17 mouse cellular contexts compared by ENCODE assay signal in genomic region chr7:145266011-145266410, GRCm38 (mm10). TPM values are rescaled to one million over a fixed set of nuclear protein-coding genes. Genes with fewer than 3 reads are reported as not detected.
DNase-seq lines count a peak whose midpoint lies in the region; ATAC-seq and TF ChIP-seq lines count a peak whose summit lies in the region.
"Had no signal": no experiment of that assay in that cellular context is flagged by ENCODE, and none has a peak within 500 bp of the region (broad histone marks: within the 10 kb centered on the region; RNA-seq: fewer than 3 reads in every experiment).

No protein-coding gene starts in this region.

- no peaks in the 10 kb centered on the region for H3K36me3 ChIP-seq in hindbrain, postnatal 0 days (ENCODE audit: insufficient read depth, low read length)
- H3K36me3 ChIP-seq in midbrain, postnatal 0 days (ENCODE audit: insufficient read depth, low read length), result no peaks in the 10 kb centered on the region
- H3K36me3 ChIP-seq: hindbrain, embryonic 15.5 days had no signal

- peak in 1 of 2 experiments; percentile 50 for DNase-seq in cerebellum, adult 2 months
- no peak for DNase-seq in cerebellum, adult 11 months
- DNase-seq in left cerebral cortex, postnatal 25 days (ENCODE audit: low spot score in 2 of 2), result peak; percentile 8 to 24
- no peak for DNase-seq in left cerebral cortex, adult 18-20 months (ENCODE audit: low spot score in 2 of 2)
- peak; percentile 43 to 67 for DNase-seq in adrenal gland, postnatal 36 days
- DNase-seq in kidney, postnatal 14 days, result peak; percentile 57
- no peak for DNase-seq in hindbrain, postnatal 0 days (ENCODE audit: low spot score)
- DNase-seq in midbrain, postnatal 0 days (ENCODE audit: low spot score), result no peak
- DNase-seq: thymus, postnatal 14 days had no signal

- no peaks in the 10 kb centered on the region for H3K27me3 ChIP-seq in cerebellum, adult 2 months (ENCODE audit: control insufficient read depth, insufficient read depth, low read length)
- H3K27me3 ChIP-seq in hindbrain, postnatal 0 days (ENCODE audit: insufficient read depth, low read length), result no peaks in the 10 kb centered on the region
- H3K27me3 ChIP-seq in midbrain, postnatal 0 days (ENCODE audit: insufficient read depth, low read length), result no peaks in the 10 kb centered on the region
- H3K27me3 ChIP-seq: hindbrain, embryonic 15.5 days had no signal

- H3K4me3 ChIP-seq in cerebellum, adult 2 months (replicated peaks; ENCODE audit: insufficient read depth, low read depth, low read length), result no peak overlapping the region
- no peak overlapping the region for H3K4me3 ChIP-seq in hindbrain, postnatal 0 days (ENCODE audit: low read length)
- H3K4me3 ChIP-seq in midbrain, postnatal 0 days (ENCODE audit: low read depth, low read length), result no peak overlapping the region
- H3K4me3 ChIP-seq: hindbrain, embryonic 15.5 days had no signal

- WGBS in cerebellum, adult 2 months, result 43% methylated on average over 2 of the region's 2 CpGs
- 85% methylated on average over 2 of the region's 2 CpGs for WGBS in hindbrain, postnatal 0 days
- WGBS in midbrain, postnatal 0 days, result 93% methylated on average over 2 of the region's 2 CpGs

- no peak overlapping the region for H3K9ac ChIP-seq in hindbrain, postnatal 0 days (replicated peaks; ENCODE audit: low read length)
- H3K9ac ChIP-seq in midbrain, postnatal 0 days (replicated peaks; ENCODE audit: low read length, poor library complexity, severe bottlenecking), result no peak overlapping the region
- H3K9ac ChIP-seq: hindbrain, embryonic 15.5 days had no signal

- H3K9me3 ChIP-seq in hindbrain, postnatal 0 days (ENCODE audit: low read length), result no peaks in the 10 kb centered on the region
- H3K9me3 ChIP-seq in midbrain, postnatal 0 days (ENCODE audit: low read length), result no peaks in the 10 kb centered on the region
- H3K9me3 ChIP-seq: hindbrain, embryonic 15.5 days had no signal

- no peak for TF ChIP-seq CTCF in cerebellum, adult 2 months (IDR thresholded peaks at IDR 0.05; ENCODE audit: borderline replicate concordance, insufficient read depth, low read depth, low read length)
- TF ChIP-seq CTCF in hindbrain, postnatal 0 days (IDR thresholded peaks at IDR 0.05; ENCODE audit: low read depth), result no peak
- no peak for TF ChIP-seq CTCF in midbrain, postnatal 0 days (IDR thresholded peaks at IDR 0.05)

- peak overlapping the region; percentile 39; the same call in 1 of the 2 replicates for H3K27ac ChIP-seq in cerebellum, adult 2 months (ENCODE audit: insufficient read depth, low read length)
- no peak overlapping the region for H3K27ac ChIP-seq in hindbrain, postnatal 0 days
- H3K27ac ChIP-seq in midbrain, postnatal 0 days (ENCODE audit: low read depth, low read length), result no peak overlapping the region
- H3K27ac ChIP-seq: hindbrain, embryonic 15.5 days had no signal

- peaks cover 21% of the 10 kb centered on the region for H3K4me1 ChIP-seq in cerebellum, adult 2 months (ENCODE audit: control insufficient read depth, insufficient read depth, low read length)
- H3K4me1 ChIP-seq in hindbrain, postnatal 0 days (ENCODE audit: insufficient read depth, low read length), result no peaks in the 10 kb centered on the region
- H3K4me1 ChIP-seq in midbrain, postnatal 0 days (ENCODE audit: insufficient read depth, low read length), result no peaks in the 10 kb centered on the region
- H3K4me1 ChIP-seq: hindbrain, embryonic 15.5 days had no signal

- ATAC-seq in hindbrain, postnatal 0 days, result no peak
- ATAC-seq in midbrain, postnatal 0 days (ENCODE audit: low FRiP score), result no peak

- no peak for TF ChIP-seq POLR2A in cerebellum, adult 2 months (IDR thresholded peaks at IDR 0.05; ENCODE audit: borderline replicate concordance, insufficient read depth, low read length)

- H3K4me2 ChIP-seq in hindbrain, postnatal 0 days (ENCODE audit: low read depth, low read length), result no peak overlapping the region
- H3K4me2 ChIP-seq in midbrain, postnatal 0 days (ENCODE audit: low read depth, low read length, poor library complexity, severe bottlenecking), result no peak overlapping the region
- H3K4me2 ChIP-seq: hindbrain, embryonic 15.5 days had no signal

- intact Hi-C loops in left cerebral cortex, postnatal 25 days (cut with DNase I), result no loop called here

RNA-seq across cellular contexts. Expression of gene Tpcn2, which starts 17.8 kb away (rescaled TPM):
- 24.4 and 29.0 TPM in 2 replicates for polyA plus RNA-seq in cerebellum, adult 2 months (2012; rRNA removed)
- 1 to 10 TPM; 4.7 to 4.8 TPM for total RNA-seq in left cerebral cortex, postnatal 25 days (2021)
- total RNA-seq in left cerebral cortex, adult 18-20 months (2021), result 1 to 10 TPM; 4.8 to 5.4 TPM
- 10 to 100 TPM; 10.2 to 16.1 TPM for total RNA-seq in adrenal gland, postnatal 36 days (2021)
- 3.0 and 4.7 TPM in 2 replicates for total RNA-seq in hindbrain, postnatal 0 days (2014; rRNA removed)
- 2.3 and 2.6 TPM in 2 replicates for polyA plus RNA-seq in hindbrain, postnatal 0 days (2015; fragmentation: Nextera tagmentation; extraction: Ambion mirVana)
- 2.8 and 4.1 TPM in 2 replicates for total RNA-seq in midbrain, postnatal 0 days (2014; rRNA removed)
- polyA plus RNA-seq in midbrain, postnatal 0 days (2015; fragmentation: Nextera tagmentation; extraction: Ambion mirVana), result 1.5 TPM in 2 replicates

RNA-seq across cellular contexts. Expression of gene Mrgprf, which starts 34.6 kb away (rescaled TPM):
- 24.0 and 30.8 TPM in 2 replicates for polyA plus RNA-seq in cerebellum, adult 2 months (2012; rRNA removed)
- 1 to 10 TPM; 1.6 to 2.3 TPM for total RNA-seq in left cerebral cortex, postnatal 25 days (2021)
- total RNA-seq in left cerebral cortex, adult 18-20 months (2021), result 1 to 10 TPM; 1.7 to 1.8 TPM
- total RNA-seq in adrenal gland, postnatal 36 days (2021), result 1 to 10 TPM; 1.5 to 2.4 TPM
- total RNA-seq in hindbrain, postnatal 0 days (2014; rRNA removed), result 5.1 and 7.8 TPM in 2 replicates
- polyA plus RNA-seq in hindbrain, postnatal 0 days (2015; fragmentation: Nextera tagmentation; extraction: Ambion mirVana), result 3.3 and 4.1 TPM in 2 replicates
- 5.5 and 6.8 TPM in 2 replicates for total RNA-seq in midbrain, postnatal 0 days (2014; rRNA removed)
- polyA plus RNA-seq in midbrain, postnatal 0 days (2015; fragmentation: Nextera tagmentation; extraction: Ambion mirVana), result 4.6 and 5.0 TPM in 2 replicates
- total RNA-seq: monocyte, adult 5-6 weeks had no signal

RNA-seq across cellular contexts. Expression of gene Mrgprd, which starts 48.6 kb away (rescaled TPM):
- polyA plus RNA-seq in cerebellum, adult 2 months (2012; rRNA removed), result not detected in 2 replicates
- not detected for total RNA-seq in left cerebral cortex, postnatal 25 days (2021)
- not detected for total RNA-seq in left cerebral cortex, adult 18-20 months (2021)
- total RNA-seq in adrenal gland, postnatal 36 days (2021), result not detected
- not detected in 2 replicates for total RNA-seq in hindbrain, postnatal 0 days (2014; rRNA removed)
- not detected in 2 replicates for polyA plus RNA-seq in hindbrain, postnatal 0 days (2015; fragmentation: Nextera tagmentation; extraction: Ambion mirVana)
- total RNA-seq in midbrain, postnatal 0 days (2014; rRNA removed), result not detected in 2 replicates
- not detected in 2 replicates for polyA plus RNA-seq in midbrain, postnatal 0 days (2015; fragmentation: Nextera tagmentation; extraction: Ambion mirVana)
- total RNA-seq: gastrocnemius, postnatal 36 days; layer of hippocampus, postnatal 14 days; monocyte, adult 5-6 weeks had no signal
- polyA plus RNA-seq: cortical plate, adult 2 months; hindbrain, embryonic 15.5 days; limb, embryonic 14.5 days; lung, embryonic 16.5 days; spleen, adult 2 months had no signal

RNA-seq across cellular contexts. Expression of gene 1810010D01Rik, which starts 58.1 kb away (rescaled TPM):
- 11.3 and 13.6 TPM in 2 replicates for polyA plus RNA-seq in cerebellum, adult 2 months (2012; rRNA removed)
- not detected for total RNA-seq in left cerebral cortex, postnatal 25 days (2021)
- total RNA-seq in left cerebral cortex, adult 18-20 months (2021), result under 1 TPM; 0.80 to 0.88 TPM
- under 1 TPM in 1 of 2 experiments, not detected in 1; 0.66 TPM for total RNA-seq in adrenal gland, postnatal 36 days (2021)
- 1.6 TPM in 1 of 2 replicates, not detected in the other for total RNA-seq in hindbrain, postnatal 0 days (2014; rRNA removed)
- polyA plus RNA-seq in hindbrain, postnatal 0 days (2015; fragmentation: Nextera tagmentation; extraction: Ambion mirVana), result 0.20 TPM in 1 of 2 replicates, not detected in the other
- 0.71 TPM in 1 of 2 replicates, not detected in the other for total RNA-seq in midbrain, postnatal 0 days (2014; rRNA removed)
- not detected in 2 replicates for polyA plus RNA-seq in midbrain, postnatal 0 days (2015; fragmentation: Nextera tagmentation; extraction: Ambion mirVana)
- total RNA-seq: gastrocnemius, postnatal 36 days; layer of hippocampus, postnatal 14 days; monocyte, adult 5-6 weeks had no signal
- polyA plus RNA-seq: hindbrain, embryonic 15.5 days; lung, embryonic 16.5 days had no signal

Comparison
In these comparisons a context has a peak if more than half of its experiments do, and no peak if none do; other contexts are left out.
1. DNase-seq: peak in left cerebral cortex, postnatal 25 days (2 of 2), adrenal gland, postnatal 36 days (2 of 2) and kidney, postnatal 14 days (single experiment); none in cerebellum, adult 11 months (single experiment), left cerebral cortex, adult 18-20 months (0 of 2), hindbrain, postnatal 0 days (single experiment) and midbrain, postnatal 0 days (single experiment).